Mouse (Mus musculus): ENCODE results near the gene Kcnj15.

DNA sequence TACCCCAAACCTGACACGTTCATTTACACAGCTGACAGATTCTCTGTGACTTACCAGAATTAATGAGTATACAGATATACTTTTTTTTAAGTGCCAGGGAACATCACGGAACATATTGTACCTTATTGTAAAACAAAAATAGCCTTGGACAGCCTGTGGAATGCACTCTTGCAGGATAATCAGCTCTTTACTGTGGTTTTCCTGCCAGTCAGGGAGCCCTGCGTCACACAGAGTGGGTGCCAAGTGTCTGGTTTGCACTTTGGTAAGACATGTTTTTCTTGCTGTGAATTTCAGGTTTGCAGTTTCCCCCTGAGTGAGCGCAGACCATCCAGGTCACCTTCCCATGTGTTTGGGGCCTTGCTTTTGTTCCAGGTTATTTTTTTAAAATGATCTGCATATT, 15.8 kb upstream of the Kcnj15 start:
- no peak for TF ChIP-seq CTCF (IDR thresholded peaks at IDR 0.05; ENCODE audit: low read depth, low read length)
- TF ChIP-seq GATA1 (IDR thresholded peaks at IDR 0.05; ENCODE audit: borderline replicate concordance, low read length), result no peak
- TF ChIP-seq TAL1 (conservative IDR thresholded peaks at IDR 0.05; ENCODE audit: low read depth, low read length), result no peak
